Mouse (Mus musculus) 3134 (cell line): Measurements from ENCODE around the gene Fbxo21.

Experiments
- DNase-seq: peaks from one replicate; pipeline ENCODE4 v3.0.0-alpha.2; 2011; ENCODE audit warnings: low spot score; ENCODE audit not compliant: insufficient read length; ENCODE audit errors: extremely low read depth

Fbxo21 gene

DNA sequence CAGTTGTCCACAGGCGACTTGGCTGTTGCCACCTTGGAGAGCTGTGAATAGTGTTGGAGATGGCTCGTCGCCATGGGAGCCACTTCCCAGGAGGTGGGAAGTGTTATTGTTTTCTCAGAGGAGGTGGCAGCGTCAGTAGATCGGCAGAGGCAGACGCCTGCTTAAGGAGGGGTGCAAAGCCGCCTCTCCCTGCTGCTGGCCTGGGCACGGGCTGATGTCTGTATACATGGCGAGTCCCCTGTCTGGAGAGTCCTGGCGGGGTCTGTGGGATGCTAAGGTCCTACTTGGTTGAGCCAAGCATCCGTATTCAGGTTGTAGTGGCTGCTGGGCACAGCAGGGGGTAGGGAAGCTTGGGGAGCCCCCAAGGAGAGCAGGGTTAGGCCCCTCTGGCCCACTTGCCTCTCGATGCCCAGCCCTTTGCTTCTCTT lies 62.7 kb downstream of the Fbxo21 start:
- no peak for DNase-seq

DNA sequence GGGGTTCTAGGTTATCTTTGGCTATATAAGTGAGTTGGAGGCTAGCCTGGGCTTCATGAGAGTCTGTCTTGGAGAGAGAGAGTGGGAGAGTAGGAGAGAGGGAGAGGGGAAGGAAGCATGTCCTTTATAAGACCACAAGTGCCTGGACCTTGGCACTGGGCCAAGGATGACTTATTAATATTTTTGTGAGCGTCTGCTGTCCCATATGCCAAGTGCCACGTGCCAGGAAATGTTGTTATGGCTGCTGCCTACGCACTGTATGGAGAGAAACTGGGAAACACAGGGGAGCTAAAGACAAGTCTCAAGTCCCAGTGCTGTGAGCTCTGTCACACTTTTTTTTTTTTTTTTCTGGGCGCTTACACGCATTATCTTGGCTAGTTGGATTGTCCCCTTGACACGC lies 66.1 kb downstream of the Fbxo21 start:
- no peak for DNase-seq

DNA sequence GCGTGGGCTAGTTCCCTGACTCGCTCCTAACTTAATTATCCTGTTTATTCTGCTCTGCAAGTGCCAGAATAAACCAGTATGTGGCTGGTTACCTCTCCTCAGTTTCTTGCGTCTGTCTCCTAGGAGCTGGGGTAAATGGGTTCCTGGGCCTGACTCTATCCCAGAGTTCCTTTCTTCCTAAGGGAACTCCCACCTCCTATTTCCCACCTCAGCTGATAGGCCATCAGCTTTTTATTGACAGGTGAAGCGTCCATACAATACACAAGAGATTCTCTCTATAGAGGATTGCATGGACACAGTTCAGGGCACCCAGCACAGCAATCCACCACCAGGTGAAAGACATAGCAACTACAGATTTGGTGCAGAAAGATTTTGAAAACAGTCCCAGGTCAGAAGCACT lies 67.2 kb downstream of the Fbxo21 start:
- no peak for DNase-seq

DNA sequence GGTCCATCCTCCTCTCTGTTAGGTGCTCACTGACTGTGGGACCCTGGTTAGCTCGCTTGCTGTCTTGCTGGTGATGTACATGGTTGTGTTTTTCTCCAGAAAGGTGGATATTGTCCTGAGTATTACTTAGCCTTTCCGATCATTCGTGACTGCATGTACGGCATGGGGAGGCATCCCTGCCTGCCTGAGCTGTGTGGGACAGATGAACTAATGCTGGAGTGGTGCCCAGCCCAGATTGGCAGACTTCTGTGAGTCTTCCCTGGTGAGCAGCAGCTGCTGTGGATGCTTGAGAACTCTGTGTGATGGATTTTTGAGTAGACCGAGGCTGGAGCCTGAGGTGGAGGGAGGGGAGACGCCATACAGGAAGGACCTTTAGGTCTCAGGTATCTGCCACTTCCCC lies 68.4 kb downstream of the Fbxo21 start:
- no peak for DNase-seq

DNA sequence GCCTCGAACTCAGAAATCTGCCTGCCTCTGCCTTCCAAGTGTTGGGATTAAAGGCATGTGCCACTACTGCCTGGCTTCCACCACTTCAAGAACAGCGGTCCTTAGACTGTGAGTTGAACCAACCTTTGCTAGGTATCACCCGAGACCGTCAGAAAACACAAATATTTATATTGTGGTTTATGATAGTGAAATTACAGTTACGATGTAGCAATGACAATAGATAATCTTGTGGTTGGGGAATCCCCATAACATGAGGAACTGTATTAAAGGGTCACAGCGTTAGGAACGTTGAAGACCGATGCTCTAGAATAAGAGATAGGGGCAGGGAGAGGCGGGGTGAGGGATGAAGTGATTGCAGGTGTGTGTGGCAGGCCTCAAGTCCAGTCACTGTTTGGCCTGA lies 68.9 kb downstream of the Fbxo21 start:
- DNase-seq: no peak

DNA sequence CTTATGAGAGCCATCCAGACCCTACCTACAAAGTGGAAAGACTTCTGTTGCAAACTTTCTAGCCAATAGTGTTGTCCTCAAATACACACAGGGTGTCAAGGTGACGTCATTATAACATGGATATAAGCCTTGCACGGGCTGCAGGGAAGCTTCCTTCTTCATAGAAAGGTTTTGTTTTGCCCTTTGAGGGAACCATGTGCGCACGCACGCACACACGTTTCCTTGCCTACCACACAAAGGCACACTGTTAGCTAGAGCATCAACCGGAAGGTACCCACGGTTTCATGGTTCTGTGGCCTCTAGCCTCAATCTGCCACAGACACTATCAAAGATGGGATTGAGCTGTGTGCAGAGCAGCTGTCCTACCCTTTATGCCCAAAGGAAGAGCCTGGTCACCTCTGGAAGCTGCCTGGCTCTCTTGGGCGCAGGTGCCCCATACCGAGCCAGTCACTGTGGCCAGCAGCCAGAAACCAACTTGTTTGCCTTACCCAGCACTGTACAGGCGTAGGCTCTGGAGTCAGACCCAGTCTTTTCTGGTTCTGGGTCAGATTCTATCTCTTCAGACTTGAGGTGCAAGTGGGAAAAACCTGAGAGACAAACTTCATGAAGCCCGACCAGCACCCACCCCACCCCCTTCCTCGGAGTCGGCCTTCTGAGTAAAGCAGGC lies 70.7 kb downstream of the Fbxo21 start:
- no peak for DNase-seq

DNA sequence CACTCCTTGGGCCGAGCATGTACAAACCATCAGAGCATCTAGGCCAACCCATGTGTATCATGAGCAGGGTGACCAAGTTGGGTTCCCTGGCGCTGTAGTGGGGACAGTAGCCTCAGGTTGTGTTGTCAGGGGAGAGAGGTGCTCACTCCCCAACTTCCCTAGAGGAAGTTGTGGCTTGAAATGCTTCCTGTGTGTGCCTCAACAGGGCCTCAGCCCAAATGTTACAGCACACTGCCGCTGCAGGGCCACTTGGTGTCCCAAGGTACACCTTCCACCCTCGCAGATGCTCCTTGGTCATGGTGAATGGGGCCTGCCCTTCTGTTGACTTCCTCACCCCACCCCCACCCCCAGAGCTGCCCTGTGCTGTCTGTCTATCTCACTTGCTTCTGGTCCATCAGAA lies 71.9 kb downstream of the Fbxo21 start:
- DNase-seq: no peak

DNA sequence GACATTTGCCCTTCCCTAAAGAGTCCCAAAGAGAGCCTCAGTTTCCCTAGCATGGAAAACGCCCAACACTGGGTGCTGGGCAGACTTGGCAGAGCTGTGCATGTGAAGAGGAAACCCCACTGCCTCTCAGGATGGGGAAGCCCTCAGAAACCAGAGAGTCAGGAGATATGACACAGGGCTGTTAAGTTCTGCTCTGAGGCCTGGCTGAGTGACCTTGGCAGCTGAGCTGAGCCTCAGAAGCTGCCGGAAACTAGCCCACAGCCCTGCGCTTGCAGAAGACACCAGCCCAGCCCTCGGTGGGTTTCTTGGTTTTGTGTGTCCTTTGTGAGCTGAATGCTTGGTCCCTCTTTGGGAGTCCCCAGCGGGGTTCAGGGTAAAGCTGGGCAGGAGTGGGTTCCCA lies 72.4 kb downstream of the Fbxo21 start:
- DNase-seq: no peak

DNA sequence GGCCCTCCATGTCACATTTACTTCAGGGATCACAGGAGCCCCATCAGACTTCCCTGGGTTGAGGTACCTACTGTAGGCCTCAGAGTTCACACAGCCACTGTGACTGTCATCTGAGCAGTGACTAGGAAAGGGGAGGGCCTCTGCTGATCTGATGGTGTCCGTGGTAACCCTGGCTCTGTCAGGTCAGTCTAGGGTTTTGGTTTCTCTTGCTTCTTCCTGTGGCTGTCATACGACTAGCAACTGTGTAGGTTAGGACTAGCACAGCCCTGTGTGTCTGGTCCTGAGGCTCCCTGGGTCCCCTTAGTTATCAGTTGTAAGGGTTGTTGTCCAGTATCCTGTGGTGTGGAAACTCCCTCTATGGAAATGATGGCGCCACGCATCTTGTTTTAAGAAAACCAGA lies 74.2 kb downstream of the Fbxo21 start:
- DNase-seq: no peak

DNA sequence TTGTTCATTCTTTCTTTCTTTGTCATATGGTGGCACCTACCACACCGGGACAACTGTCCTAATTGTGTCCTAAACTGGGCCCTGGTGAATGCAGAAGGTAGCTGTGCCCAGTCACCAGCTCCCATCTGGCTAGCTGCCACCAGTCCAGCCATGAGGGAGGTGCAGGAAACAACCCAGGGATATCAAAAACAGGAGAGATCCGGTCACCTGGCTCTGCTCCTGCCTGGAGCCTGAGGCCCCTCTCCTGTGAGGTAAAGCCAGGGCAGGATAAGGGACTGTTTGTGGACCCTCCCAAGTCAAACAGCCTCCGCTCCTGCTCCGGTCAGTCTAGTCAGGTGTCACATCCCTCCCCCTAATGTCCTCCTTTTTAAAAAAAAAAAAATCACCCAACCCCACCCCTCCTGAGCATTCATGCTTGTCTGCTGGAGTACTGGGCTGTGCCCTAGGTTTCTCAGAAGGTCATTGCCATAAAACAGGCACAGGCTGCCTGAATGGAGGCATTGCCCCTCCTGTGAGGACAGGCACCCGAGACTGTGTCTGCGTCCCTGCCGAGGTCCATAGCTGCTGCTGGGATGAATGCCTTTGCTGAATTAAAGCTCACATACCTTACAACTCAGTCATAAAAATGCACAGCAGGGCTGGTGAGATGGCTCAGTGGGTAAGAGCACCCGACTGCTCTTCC lies 75.6 kb downstream of the Fbxo21 start:
- no peak for DNase-seq

DNA sequence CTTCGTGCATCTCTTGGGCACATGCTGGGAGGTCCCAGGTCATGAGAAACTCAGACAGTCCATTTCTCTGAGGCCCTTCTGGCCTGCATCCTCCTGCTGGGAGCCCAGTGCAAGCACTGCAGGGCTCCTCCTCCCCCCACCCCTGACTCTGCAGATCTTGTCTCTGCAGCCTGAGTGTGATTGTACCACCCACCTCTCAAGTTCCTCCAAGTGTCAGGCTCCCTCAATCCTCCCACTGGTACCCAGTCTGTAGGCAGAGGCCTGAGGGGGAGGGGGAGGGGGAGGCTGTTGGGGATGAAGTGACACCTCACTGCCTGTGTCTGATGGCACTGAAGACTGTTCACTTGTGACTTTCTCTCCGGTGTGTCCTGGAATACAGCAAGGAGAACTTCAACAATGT lies 76.7 kb downstream of the Fbxo21 start:
- DNase-seq: no peak

DNA sequence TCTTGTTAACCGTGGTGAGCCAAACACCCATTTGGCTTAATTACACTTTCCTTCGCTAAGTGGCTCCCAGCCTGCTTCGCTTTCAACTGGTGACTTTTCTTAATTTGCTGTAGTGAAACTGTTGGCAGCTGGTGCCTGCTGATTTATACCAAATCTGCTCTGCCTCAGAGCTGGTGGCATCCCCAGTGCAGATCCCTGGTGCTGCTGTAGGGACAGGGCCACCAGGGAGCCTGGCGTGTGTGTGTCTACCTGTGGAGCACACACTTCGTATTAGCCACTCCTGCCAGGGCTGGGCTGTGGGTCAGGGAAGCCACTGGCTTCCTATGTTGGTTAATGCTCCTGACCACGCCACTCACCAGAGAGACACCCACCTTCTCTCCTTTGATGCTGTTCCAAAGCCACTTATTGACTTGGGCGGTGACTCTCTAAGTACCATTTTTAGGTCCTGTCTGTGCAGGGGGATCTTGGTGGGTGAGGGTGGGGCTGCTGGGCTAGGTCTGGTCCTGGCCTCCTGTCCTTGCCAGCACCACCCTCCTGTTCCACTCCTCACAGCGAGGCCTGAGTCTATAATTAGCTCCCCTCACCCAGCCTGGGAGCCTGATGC lies 81.1 kb downstream of the Fbxo21 start:
- DNase-seq: no peak

DNA sequence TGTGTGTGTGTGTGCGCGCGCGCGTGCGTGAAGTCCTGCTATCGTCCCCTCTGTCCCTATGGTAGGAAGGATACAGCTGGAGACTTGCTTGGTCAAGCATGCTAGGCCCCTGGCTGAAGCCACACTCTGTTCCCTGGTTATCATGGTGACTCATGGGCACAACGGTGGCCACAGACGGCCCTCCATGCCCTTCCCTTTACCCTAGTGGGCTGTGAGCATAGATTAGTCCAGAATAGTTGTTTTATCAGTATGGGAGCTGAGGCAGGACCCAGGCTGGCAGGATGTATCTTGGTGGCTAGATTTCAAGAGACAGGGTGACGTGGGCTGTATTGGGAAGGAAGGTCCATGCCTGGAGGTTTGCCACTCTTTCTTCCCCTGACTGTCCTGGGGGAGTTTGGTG lies 82.3 kb downstream of the Fbxo21 start:
- DNase-seq: no peak

DNA sequence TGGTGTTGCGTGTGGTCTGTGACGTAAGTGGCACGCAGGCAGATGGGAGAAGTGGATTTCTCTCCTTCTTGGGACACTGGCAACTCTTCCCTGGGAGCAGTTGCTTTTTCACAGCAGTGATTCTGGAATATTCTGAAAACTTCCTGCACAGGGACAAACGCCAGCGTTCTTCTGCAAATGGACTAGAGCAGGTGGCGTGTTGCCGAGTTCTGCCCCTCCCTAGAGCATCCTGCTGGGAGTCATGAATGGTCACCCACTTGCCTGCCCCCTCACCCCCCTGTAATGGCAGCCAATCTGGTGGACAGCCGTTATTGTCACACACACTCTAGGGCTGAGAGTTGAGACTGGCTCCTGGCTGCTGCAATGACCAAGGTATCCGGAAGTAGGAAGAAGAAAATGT lies 83.1 kb downstream of the Fbxo21 start:
- no peak for DNase-seq
